Mouse (Mus musculus) gastrocnemius, postnatal 25 days (tissue): ENCODE measurements around the gene Rdh16. TPM values are rescaled to one million over a fixed set of nuclear protein-coding genes. Genes with fewer than 3 reads are reported as not detected.

Experiments used
- total RNA-seq, 2 experiments: library from RNA; stranded (reverse); gene quantifications; 1 replicate in 1 of 2; 2 replicates in 1 of 2; pipeline ENCODE4 v1.2.3; 2021

Gene Rdh16
- total RNA-seq, 2 experiments from 2014 or later: not detected

Other genes with a start within 250 kb of the Rdh16 start
- gene Lrp1, start 180.0 kb upstream of the Rdh16 start, total RNA-seq: 10 to 100 TPM; 58.1 to 64.3 TPM
- gene Stat6, start 158.2 kb upstream of the Rdh16 start, total RNA-seq: 10 to 100 TPM; 16.5 to 21.8 TPM
- gene Nemp1, start 134.3 kb upstream of the Rdh16 start, total RNA-seq: 1 to 10 TPM; 1.7 to 2.5 TPM
- gene Nab2, start 132.6 kb upstream of the Rdh16 start, total RNA-seq: 1 to 10 TPM; 2.5 to 4.7 TPM
- gene Myo1a, start 96.0 kb upstream of the Rdh16 start, total RNA-seq: under 1 TPM; 0.10 to 0.21 TPM
- not detected for gene Tac2, start 76.7 kb upstream of the Rdh16 start, total RNA-seq
- gene Zbtb39, start 61.6 kb upstream of the Rdh16 start, total RNA-seq: 1 to 10 TPM; 4.8 to 5.3 TPM
- under 1 TPM; 0.20 to 0.62 TPM for gene Gpr182, start 49.4 kb upstream of the Rdh16 start, total RNA-seq
- gene Rdh1, start 41.4 kb upstream of the Rdh16 start, total RNA-seq: under 1 TPM; 0.05 to 0.08 TPM
- not detected for gene Rdh16f1, start 41.4 kb upstream of the Rdh16 start, total RNA-seq
- under 1 TPM; 0.31 to 0.40 TPM for gene Rdh9, start 24.8 kb upstream of the Rdh16 start, total RNA-seq
- not detected for gene Rdh19, start 48.8 kb downstream of the Rdh16 start, total RNA-seq
- not detected for gene Rdh16f2, start 65.3 kb downstream of the Rdh16 start, total RNA-seq
- gene Rdh7, start 87.7 kb downstream of the Rdh16 start, total RNA-seq: not detected
- gene Sdr9c7, start 97.4 kb downstream of the Rdh16 start, total RNA-seq: not detected
- not detected for gene Hsd17b6, start 206.5 kb downstream of the Rdh16 start, total RNA-seq
- gene Prim1, start 214.0 kb downstream of the Rdh16 start, total RNA-seq: 1 to 10 TPM in 1 of 2 experiments, under 1 TPM in 1; 0.51 to 1.0 TPM
- gene Naca, start 234.4 kb downstream of the Rdh16 start, total RNA-seq: 100 to 1,000 TPM; 339 to 340 TPM